Mouse (Mus musculus): ENCODE data around the gene Inpp5b.

The Inpp5b gene

DNA sequence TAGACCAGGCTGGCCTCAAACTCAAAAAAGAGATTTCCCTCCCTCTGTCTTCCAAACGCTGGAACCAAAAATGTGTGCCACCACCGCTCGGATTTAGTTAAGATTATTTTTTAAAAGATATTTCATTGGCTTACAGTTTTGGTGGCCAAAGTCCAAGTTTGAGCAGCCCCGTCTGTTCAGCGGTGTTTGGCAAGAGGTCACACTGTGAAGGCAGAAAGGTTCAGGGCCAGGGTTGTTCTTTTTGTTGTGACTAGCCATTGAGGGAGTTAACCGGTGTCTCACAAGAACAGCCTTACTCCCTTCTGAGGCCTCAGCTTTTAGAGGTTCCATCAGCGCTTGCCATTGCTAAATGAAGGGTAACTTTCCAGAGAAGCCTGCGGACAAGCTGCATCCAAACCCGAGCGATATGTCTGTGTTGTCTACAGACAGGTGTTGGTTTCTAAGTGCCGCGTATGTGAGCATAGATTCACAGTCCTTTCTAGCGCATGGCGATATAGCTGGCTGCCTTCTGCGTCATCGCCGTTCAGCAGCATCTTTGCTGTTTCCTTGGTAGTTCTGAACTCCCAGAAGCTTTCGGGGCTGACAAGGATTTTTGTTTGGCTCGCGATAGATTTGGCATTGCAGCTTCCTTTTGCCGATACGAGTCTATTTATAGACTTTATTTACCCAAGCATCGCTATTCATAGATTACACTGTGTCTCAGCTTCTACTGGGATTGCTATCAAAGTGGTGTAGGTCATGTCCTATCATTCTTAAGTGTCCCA, 24.3 kb downstream of the Inpp5b start:
- 33% methylated on average over 23 of the region's 23 CpGs for WGBS

DNA sequence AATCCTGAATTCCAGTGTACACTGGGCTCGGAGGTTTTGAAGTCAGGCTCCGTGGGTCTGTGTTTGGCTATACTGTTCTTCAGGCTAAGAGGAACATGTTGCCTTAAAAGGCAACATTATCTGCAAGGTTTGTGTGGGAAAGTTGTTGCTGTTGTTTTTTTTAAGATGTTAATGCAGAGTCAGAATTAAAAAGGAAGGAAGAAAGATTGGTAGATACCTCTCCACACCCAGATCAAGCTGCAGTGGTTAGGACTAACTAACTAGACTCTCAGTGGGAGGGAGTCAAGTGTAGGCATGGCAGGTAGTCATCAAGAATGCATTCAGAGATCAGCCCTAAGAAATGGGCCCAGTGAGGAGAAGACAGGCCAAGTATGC, 24.9 kb downstream of the Inpp5b start:
- 42% methylated on average over 2 of the region's 2 CpGs for WGBS

GRCm38 (mm10) chr4:124768963-124769591, 27.4 kb downstream of the Inpp5b start:
- WGBS: 69% methylated on average over 13 of the region's 13 CpGs

GRCm38 (mm10) chr4:124770624-124771023, 29.0 kb downstream of the Inpp5b start:
- WGBS: 48% methylated on average over 5 of the region's 5 CpGs

DNA sequence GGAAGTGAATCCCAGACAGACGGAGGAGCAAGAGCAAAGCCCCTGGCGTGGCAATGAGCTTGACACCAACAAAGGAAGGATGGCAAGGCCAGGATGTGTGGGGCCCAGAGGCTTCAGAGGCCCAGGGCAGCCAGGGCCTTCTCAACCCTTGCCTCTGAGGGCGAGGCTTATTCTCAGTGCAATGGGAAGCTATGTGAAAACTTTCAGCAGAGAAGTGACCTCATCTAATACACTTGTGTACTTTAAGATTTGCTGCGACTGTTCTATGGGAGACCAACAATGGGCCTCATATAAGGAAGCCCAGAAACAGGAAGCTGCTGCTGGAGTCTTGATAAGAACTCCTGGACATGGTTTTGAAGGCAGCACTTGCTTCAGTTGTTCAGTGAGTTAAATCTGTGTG, 30.5 kb downstream of the Inpp5b start:
- WGBS: 53% methylated on average over 4 of the region's 4 CpGs

- WGBS: 86% methylated on average over 2 of the region's 2 CpGs
Observed at GRCm38 (mm10) chr4:124773449-124773848, 31.8 kb downstream of the Inpp5b start.

DNA sequence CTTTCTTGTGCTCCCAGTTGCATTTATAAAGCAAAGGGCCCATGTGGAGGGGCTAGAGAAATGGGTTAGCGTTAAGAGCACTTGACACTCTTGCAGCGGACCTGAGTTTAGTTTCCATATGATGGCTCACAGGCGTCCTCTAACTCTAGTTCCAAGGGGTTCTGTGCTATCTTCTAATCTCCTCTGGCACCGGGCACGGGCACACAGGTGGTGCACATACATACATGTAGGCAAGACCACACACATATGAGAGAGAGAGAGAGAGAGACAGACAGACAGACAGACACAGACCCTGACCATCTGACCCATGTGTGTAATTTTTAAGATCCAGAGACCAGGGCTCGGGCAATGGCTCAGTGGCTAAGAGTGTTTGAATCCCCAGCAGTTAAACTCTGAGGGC, 32.3 kb downstream of the Inpp5b start:
- 94% methylated on average over 6 of the region's 6 CpGs for WGBS

GRCm38 (mm10) chr4:124774429-124774828, 32.8 kb downstream of the Inpp5b start:
- WGBS: 94% methylated on average over 2 of the region's 2 CpGs

GRCm38 (mm10) chr4:124781361-124781760, 39.7 kb downstream of the Inpp5b start:
- WGBS: 78% methylated on average over 7 of the region's 7 CpGs

DNA sequence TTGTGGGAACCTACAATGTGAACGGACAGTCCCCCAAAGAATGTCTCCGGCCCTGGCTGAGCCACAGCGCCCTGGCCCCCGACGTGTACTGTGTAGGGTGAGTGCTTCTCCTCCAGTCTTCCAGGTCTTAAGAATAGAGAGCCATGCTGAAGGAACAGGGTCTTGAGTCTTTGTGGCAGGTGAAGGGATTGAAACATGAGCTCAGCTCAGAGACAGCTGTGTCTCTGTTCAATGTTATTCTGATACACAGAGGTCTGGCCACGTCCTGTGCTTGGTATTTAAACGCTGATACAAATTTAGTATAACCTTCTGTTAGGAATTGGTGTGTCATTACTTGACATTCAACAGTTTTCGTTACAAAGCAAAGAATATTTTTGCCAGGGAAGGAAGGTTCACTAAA, 40.7 kb downstream of the Inpp5b start:
- WGBS: 85% methylated on average over 8 of the region's 8 CpGs

DNA sequence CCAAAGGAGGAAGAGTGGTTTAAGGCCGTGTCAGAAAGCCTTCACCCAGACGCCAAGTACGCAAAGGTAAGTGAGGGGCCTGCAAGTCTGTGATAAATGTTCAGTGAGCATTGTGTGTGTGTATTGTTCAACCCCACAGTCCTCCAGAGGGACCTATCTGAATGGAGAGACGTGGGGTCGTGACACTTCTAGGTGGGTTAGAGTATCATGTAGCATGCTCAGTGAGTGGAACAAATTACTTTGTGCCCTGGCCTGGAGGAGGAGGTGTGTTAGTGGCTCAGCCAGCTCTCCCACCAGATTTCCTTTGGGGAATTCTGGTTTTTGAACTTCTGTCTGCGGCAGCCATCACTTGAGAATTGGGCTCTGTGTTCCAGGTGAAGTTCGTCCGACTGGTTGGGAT, 42.3 kb downstream of the Inpp5b start:
- 90% methylated on average over 8 of the region's 8 CpGs for WGBS

DNA sequence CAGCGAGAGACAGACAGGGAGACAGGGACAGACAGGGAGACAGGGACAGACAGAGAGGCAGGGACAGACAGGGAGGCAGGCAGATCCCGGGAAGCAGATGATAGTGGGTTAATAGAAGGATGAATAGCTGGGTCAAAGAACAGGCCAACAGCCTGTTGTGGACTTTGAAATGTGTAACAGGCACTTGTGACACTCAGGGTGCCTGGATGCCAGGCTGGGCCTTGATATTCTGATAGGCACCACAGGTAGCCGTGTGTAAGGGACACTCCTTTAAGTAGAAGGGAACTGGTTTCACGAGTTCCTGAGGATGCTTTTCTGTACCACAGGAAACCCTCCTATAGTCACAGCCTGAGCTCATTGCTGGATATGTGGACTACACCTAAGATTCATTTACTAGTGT, 48.4 kb downstream of the Inpp5b start:
- WGBS: 83% methylated on average over 4 of the region's 4 CpGs

GRCm38 (mm10) chr4:124792114-124792513, 50.5 kb downstream of the Inpp5b start:
- 87% methylated on average over 8 of the region's 8 CpGs for WGBS

DNA sequence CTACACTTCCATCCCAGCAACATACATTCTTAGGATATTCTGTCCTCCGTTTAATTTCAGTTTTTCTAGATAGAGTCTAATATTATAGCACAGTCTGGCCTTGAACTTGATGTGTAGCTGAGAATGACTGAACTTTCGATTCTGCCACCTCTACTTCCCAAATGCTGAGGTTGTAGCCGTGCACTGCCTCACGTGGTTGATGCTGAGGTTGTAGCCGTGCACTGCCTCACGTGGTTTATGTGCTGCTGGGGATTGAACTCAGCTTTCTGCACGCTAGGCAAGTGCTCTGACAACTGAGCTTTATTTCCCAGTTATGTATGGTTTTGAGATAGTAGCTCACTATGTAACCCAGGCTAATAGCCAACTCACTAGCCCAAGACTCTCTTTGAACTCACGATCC, 54.5 kb downstream of the Inpp5b start:
- WGBS: 94% methylated on average over 8 of the region's 8 CpGs

GRCm38 (mm10) chr4:124796913-124797312, 55.3 kb downstream of the Inpp5b start:
- WGBS: 96% methylated on average over 2 of the region's 2 CpGs

- WGBS: 2% methylated on average over 21 of the region's 21 CpGs
Observed at GRCm38 (mm10) chr4:124801552-124802308, 60.1 kb downstream of the Inpp5b start, which contains the start of gene Mtf1. Gene Mtf1 (plus strand): TSS chr4:124802104.

DNA sequence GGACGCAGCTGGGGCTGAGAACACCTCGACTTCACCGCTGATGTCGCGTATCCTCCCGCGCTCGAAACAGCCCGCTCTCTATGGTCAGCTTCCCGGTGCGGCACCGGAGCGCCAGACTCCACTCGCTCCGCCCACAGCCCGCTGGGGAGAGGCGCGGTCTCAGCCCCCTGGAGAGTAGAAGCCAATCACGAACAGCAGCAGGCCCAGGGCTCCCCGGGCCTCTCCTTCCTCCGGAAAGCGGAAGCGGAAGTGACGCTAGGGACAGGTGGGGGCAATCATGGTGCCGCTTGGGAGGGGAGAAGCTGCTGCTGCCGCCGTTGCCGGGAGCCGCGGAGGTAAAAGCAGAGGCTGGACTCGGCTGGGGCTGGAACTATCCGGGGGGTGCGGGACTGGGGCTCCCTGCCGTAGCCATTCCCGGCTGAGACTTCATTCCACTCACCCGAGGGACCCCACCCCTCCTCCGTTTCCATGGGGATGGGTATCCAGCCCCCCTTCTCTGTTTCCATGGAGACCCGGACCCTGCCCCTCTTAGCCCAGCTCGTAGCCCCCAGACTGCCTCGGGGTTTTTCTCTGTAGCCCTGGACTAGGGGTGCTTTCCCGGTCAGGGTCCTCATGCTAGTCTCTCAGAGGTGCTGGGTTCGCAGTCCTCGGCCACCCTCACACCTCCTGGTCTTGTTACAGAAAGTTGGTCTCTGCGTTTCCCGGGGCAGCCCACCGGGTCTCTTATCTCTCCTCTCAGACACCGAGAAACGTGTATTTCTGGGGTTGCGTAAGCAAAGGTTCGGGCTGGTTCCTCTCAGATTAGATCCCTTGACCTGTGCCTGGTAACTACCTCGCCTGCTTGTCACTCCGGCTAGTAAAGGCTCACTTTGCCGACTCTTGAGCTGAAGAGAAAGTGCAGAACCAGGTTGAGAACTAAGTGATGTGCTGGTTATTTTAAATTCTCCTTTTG, 60.9 kb downstream of the Inpp5b start:
- under 1% methylated on average over 53 of the region's 53 CpGs for WGBS

GRCm38 (mm10) chr4:124803406-124803805, 61.8 kb downstream of the Inpp5b start:
- 61% methylated on average over 6 of the region's 6 CpGs for WGBS

DNA sequence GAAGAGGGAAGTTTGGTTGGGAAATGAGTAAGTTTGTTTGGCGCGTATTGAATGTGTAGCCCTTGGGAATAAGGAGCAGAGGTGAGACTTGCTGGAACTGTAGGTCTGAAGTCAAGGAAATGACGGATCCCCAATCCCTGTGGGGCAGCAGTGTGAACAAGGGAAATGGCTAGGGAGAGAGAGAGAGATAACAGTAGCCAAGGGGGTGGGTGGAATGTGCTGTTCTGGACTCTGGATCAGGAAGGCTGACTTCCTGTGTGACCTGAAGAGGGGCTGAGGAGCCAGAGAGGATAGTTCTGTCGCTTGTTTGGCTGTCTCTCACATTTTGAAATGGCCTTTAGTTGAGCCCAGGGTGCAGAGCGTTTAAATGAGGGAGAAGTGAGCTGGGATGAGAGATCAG, 66.9 kb downstream of the Inpp5b start:
- 76% methylated on average over 5 of the region's 5 CpGs for WGBS

DNA sequence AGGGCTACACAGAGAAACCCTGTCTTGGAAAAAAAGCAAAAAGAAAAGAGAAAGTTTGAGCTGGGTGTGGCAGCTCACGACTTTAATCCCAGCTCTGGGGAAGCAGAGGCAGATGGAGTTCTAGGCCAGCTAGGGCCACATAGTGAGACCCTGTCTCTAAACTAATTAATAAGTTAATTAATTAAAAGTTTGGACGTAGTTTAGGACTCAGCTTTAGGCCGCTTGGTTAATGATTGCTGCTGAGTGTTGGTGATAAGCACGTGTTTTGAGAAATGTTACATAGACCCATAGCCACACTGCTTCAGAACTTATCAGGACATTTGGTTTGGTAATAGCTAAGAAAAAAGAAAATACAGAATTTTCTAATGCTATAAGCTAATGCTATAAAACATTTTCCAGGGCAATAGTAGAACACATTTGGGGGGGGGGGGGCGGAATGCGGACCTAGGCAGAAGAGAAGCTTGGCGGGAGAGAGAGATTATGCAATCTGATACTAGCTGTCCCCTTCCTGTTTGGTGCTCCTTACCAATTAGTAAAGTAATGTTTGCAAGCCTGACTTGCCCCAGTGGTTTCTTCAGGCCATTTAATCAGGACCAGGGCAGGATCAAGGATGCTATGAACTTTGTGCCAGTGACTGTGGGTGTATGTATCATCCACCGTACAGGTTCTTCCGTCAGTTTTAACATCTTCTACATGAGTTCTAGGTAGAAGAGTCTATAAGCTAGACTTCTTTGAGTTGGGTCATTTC, 67.7 kb downstream of the Inpp5b start:
- WGBS: 83% methylated on average over 9 of the region's 9 CpGs

- WGBS: 70% methylated on average over 7 of the region's 7 CpGs
Observed at GRCm38 (mm10) chr4:124810056-124810455, 68.4 kb downstream of the Inpp5b start.

All from cerebral cortex, adult 2 months (tissue).